Mouse (Mus musculus) heart, embryonic 14.5 days (tissue): ENCODE data around the gene Cacna1c. TPM values are rescaled to one million over a fixed set of nuclear protein-coding genes. Genes with fewer than 3 reads are reported as not detected.

Source experiments
- ATAC-seq: fragments of 200-750 bp; cut with Nextera tagmentation; 2 replicates; pipeline ENCODE4 v1.8.0; 2017; ENCODE audit warnings: low read depth, moderate TSS enrichment; ENCODE audit not compliant: insufficient number of reproducible peaks, insufficient read depth, low FRiP score
- H3K27ac ChIP-seq, 2 experiments: fragments of 200-500 bp in 1 of 2; fragments of 300-500 bp in 1 of 2; sonication (generic) in 1 of 2; replicated peaks in 1 of 2; 2 replicates each; pipeline ENCODE4 v1.5.1; 2012 to 2014; ENCODE audit warnings: low read depth in 2 of 2, low read length in 2 of 2, control low read depth in 1 of 2, mild to moderate bottlenecking in 1 of 2, mixed read lengths in 1 of 2; ENCODE audit not compliant: control insufficient read depth in 1 of 2, insufficient read depth in 1 of 2
- H3K27me3 ChIP-seq: fragments of 300-500 bp; sonication (generic); 2 replicates; pipeline ENCODE4 v1.6.1; 2014; ENCODE audit warnings: mild to moderate bottlenecking, low read length, control low read depth; ENCODE audit not compliant: control insufficient read depth, insufficient read depth
- H3K36me3 ChIP-seq: fragments of 300-500 bp; sonication (generic); 2 replicates; pipeline ENCODE4 v1.6.1; 2014; ENCODE audit warnings: mild to moderate bottlenecking, control low read depth, low read length, mixed read lengths; ENCODE audit not compliant: control insufficient read depth, insufficient read depth
- H3K4me1 ChIP-seq, 2 experiments: fragments of 200-500 bp in 1 of 2; fragments of 300-500 bp in 1 of 2; sonication (generic) in 1 of 2; 2 replicates each; pipeline ENCODE4 v1.6.1; 2012 to 2014; ENCODE audit warnings: low read length in 2 of 2, control low read depth in 1 of 2, mixed read lengths in 1 of 2; ENCODE audit not compliant: control insufficient read depth in 2 of 2, insufficient read depth in 2 of 2
- H3K4me2 ChIP-seq: fragments of 300-500 bp; sonication (generic); 2 replicates; pipeline ENCODE4 v1.6.1; 2014; ENCODE audit warnings: mild to moderate bottlenecking, low read length
- H3K4me3 ChIP-seq, 2 experiments: fragments of 200-500 bp in 1 of 2; fragments of 300-500 bp in 1 of 2; sonication (generic) in 1 of 2; 2 replicates each; pipeline ENCODE4 v1.5.1; 2012 to 2014; ENCODE audit warnings: low read length in 2 of 2, mild to moderate bottlenecking in 2 of 2, control low read depth in 1 of 2, low read depth in 1 of 2, moderate library complexity in 1 of 2; ENCODE audit not compliant: control insufficient read depth in 1 of 2, insufficient read depth in 1 of 2
- H3K9ac ChIP-seq: fragments of 300-500 bp; sonication (generic); 2 replicates; pipeline ENCODE4 v1.6.1; 2014; ENCODE audit warnings: mild to moderate bottlenecking, low read length
- H3K9me3 ChIP-seq: fragments of 300-500 bp; sonication (generic); 2 replicates; pipeline ENCODE4 v1.6.1; 2016; ENCODE audit warnings: low read length, control low read depth; ENCODE audit not compliant: control insufficient read depth
- WGBS: fragments of 180-500 bp; shearing (Covaris S2); extraction: QIAGEN DNeasy Blood & Tissue Kit; methylation state at CpG from one replicate; pipeline ENCODE4 v1.1.7; 2014; 5-methylcytosine and 5-hydroxymethylcytosine counted together
- polyA plus RNA-seq: library from polyadenylated mRNA; unstranded; fragments of >200 nt; fragmentation: Nextera tagmentation; extraction: Ambion mirVana; gene quantifications from 2 replicates; pipeline ENCODE4 v1.2.1, GENCODE M21; 2014

The Cacna1c gene
- polyA plus RNA-seq, 1 experiment from 2014 or later, result 60.9 TPM

GRCm38 (mm10) chr6:119204915-119205314 lies 8.7 kb upstream of the Cacna1c start:
- Histone ChIP-seq H3K9ac (no peak overlapping the region), H3K27me3 (no peaks in the 10 kb centered on the region), H3K9me3 (no peaks in the 10 kb centered on the region), H3K4me2 (no peak overlapping the region), H3K4me3 (no peak overlapping the region), H3K27ac (peak overlapping the region; percentile 23 to 35; a peak in 2 of 4 replicates), H3K4me1 (peaks cover 27 to 43% of the 10 kb centered on the region in 2 experiments), H3K36me3 (no peaks in the 10 kb centered on the region)
- 58% methylated on average over 3 of the region's 3 CpGs for WGBS
- ATAC-seq, result no peak

- H3K27me3 ChIP-seq, result no peaks in the 10 kb centered on the region
- H3K4me3 ChIP-seq, result no peak overlapping the region
- H3K4me1 ChIP-seq, result peaks cover 30 to 50% of the 10 kb centered on the region in 2 experiments
- no peak overlapping the region for H3K4me2 ChIP-seq
- no peaks in the 10 kb centered on the region for H3K9me3 ChIP-seq
- peak overlapping the region in 1 of 2 experiments; percentile 35; a peak in 1 of 4 replicates for H3K27ac ChIP-seq
- H3K36me3 ChIP-seq, result no peaks in the 10 kb centered on the region
- 33% methylated on average over 7 of the region's 7 CpGs for WGBS
- ATAC-seq, result no peak
- H3K9ac ChIP-seq, result no peak overlapping the region
Observed at GRCm38 (mm10) chr6:119204286-119204685, 8.1 kb upstream of the Cacna1c start.

GRCm38 (mm10) chr6:119201575-119201974 lies 5.4 kb upstream of the Cacna1c start:
- Histone ChIP-seq H3K27me3 (no peaks in the 10 kb centered on the region), H3K9me3 (no peaks in the 10 kb centered on the region), H3K27ac (peak overlapping the region; percentile 53 to 63), H3K4me3 (no peak overlapping the region), H3K9ac (no peak overlapping the region; the same call in 1 of the 2 replicates), H3K36me3 (no peaks in the 10 kb centered on the region), H3K4me1 (peaks cover 44 to 74% of the 10 kb centered on the region in 2 experiments), H3K4me2 (no peak overlapping the region)
- peak; percentile 55; the same call in 1 of the 2 replicates for ATAC-seq
- 33% methylated on average over 4 of the region's 4 CpGs for WGBS

- Histone ChIP-seq H3K27ac (peak overlapping the region in 1 of 2 experiments; percentile 39; a peak in 1 of 4 replicates), H3K36me3 (no peaks in the 10 kb centered on the region), H3K4me3 (no peak overlapping the region), H3K4me2 (no peak overlapping the region), H3K9ac (0 out of 2 replicates have a peak overlapping the region, but pooled peaks have one; percentile 32), H3K27me3 (no peaks in the 10 kb centered on the region), H3K9me3 (no peaks in the 10 kb centered on the region), H3K4me1 (peaks cover 43 to 72% of the 10 kb centered on the region in 2 experiments)
- ATAC-seq, result no peak
- 45% methylated on average over 5 of the region's 5 CpGs for WGBS
Observed at GRCm38 (mm10) chr6:119200362-119200761, 4.1 kb upstream of the Cacna1c start.

GRCm38 (mm10) chr6:119199274-119199879 lies 3.2 kb upstream of the Cacna1c start:
- Histone ChIP-seq H3K4me3 (no peak overlapping the region), H3K36me3 (no peaks in the 10 kb centered on the region), H3K27ac (0 out of 4 replicates have a peak overlapping the region, but pooled peaks of 1 of the 2 experiments have one; percentile 10), H3K4me2 (no peak overlapping the region), H3K4me1 (peaks cover 37 to 65% of the 10 kb centered on the region in 2 experiments), H3K9me3 (no peaks in the 10 kb centered on the region), H3K9ac (no peak overlapping the region), H3K27me3 (no peaks in the 10 kb centered on the region)
- no peak for ATAC-seq
- 45% methylated on average over 8 of the region's 8 CpGs for WGBS

GRCm38 (mm10) chr6:119198534-119199273 lies 2.5 kb upstream of the Cacna1c start:
- Histone ChIP-seq H3K27me3 (no peaks in the 10 kb centered on the region), H3K9me3 (no peaks in the 10 kb centered on the region), H3K4me3 (no peak overlapping the region), H3K4me1 (peaks cover 34 to 58% of the 10 kb centered on the region in 2 experiments), H3K36me3 (no peaks in the 10 kb centered on the region), H3K4me2 (no peak overlapping the region), H3K27ac (0 out of 4 replicates have a peak overlapping the region, but pooled peaks of 1 of the 2 experiments have one; percentile 17), H3K9ac (no peak overlapping the region)
- 56% methylated on average over 15 of the region's 15 CpGs for WGBS
- ATAC-seq, result no peak

GRCm38 (mm10) chr6:119194601-119195000 lies 1.6 kb downstream of the Cacna1c start:
- Histone ChIP-seq H3K9me3 (no peaks in the 10 kb centered on the region), H3K27me3 (no peaks in the 10 kb centered on the region), H3K4me1 (peaks cover 22 to 53% of the 10 kb centered on the region in 2 experiments), H3K9ac (peak overlapping the region; percentile 91), H3K27ac (peak overlapping the region; percentile 99), H3K4me2 (peak overlapping the region; percentile 73), H3K4me3 (peak overlapping the region; percentile 60 to 61), H3K36me3 (peaks cover 36% of the 10 kb centered on the region)
- WGBS, result 30% methylated on average over 7 of the region's 7 CpGs
- no peak for ATAC-seq
